Mouse (Mus musculus) small intestine, adult 2 months (tissue): Measurements from ENCODE around the gene Tmem262.

Source experiments
- CTCF ChIP-seq: fragments of 200-500 bp; IDR thresholded peaks from 2 replicates; pipeline ENCODE4 v1.5.1; 2012; ENCODE audit warnings: low read depth, mild to moderate bottlenecking, control low read depth, inconsistent platforms, low read length, moderate library complexity, mixed read lengths; ENCODE audit not compliant: insufficient replicate concordance, insufficient read length; ENCODE audit errors: extremely low read depth
- POLR2A ChIP-seq: fragments of 200-500 bp; IDR thresholded peaks from 2 replicates; pipeline ENCODE4 v1.6.1; 2012; ENCODE audit warnings: low read depth, mild to moderate bottlenecking, control low read depth, inconsistent platforms, low read length, moderate library complexity

GRCm38 (mm10) chr19:6126789-6127580, 47.2 kb downstream of the Tmem262 start:
- TF ChIP-seq CTCF (no peak), POLR2A (no peak)
